Mouse (Mus musculus): Measurements from ENCODE around the gene Stambpl1. TPM values are rescaled to one million over a fixed set of nuclear protein-coding genes. Genes with fewer than 3 reads are reported as not detected.

Stambpl1 gene
- total RNA-seq, 2 experiments from 2014 or later = 22.5 to 23.4 TPM

- no peak for DNase-seq (ENCODE audit: low spot score in 2 of 2)
Observed at GRCm38 (mm10) chr19:34236049-34236448, 44.0 kb downstream of the Stambpl1 start.

GRCm38 (mm10) chr19:34237746-34238145, 45.7 kb downstream of the Stambpl1 start:
- no peak for DNase-seq (ENCODE audit: low spot score in 2 of 2)

GRCm38 (mm10) chr19:34240273-34241039, 48.4 kb downstream of the Stambpl1 start:
- DNase-seq (ENCODE audit: low spot score in 2 of 2) = no peak

DNA sequence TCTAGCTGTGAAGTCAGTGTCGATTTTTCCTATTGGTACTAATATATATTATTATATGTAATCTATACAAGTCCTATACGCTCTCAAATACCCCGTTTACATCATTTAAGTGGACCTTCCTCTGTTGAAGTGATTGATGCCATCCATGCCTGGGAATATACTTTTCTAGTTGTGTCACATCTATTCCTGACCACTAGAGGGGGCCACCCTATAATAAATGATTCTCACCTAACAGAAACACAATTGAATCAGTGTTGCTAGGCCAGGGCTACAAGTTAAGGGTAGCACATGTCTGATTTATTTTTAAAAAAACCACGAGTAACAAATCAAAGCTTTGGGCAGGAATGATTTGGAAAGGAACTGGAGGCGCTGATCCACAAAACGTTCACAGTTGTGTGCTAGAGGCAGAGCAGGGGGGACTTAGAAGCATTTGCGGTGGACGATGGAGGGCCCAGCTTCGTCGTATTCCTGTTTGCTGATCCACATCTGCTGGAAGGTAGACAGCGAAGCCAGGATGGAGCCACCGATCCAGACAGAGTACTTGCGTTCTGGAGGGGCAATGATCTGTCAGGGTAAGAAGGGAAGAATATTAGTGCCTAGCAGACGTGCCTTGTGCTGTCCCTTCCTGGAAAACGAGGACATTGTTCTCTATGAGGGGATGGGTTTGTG, 49.4 kb downstream of the Stambpl1 start:
- DNase-seq (ENCODE audit: low spot score in 2 of 2) = no peak

DNA sequence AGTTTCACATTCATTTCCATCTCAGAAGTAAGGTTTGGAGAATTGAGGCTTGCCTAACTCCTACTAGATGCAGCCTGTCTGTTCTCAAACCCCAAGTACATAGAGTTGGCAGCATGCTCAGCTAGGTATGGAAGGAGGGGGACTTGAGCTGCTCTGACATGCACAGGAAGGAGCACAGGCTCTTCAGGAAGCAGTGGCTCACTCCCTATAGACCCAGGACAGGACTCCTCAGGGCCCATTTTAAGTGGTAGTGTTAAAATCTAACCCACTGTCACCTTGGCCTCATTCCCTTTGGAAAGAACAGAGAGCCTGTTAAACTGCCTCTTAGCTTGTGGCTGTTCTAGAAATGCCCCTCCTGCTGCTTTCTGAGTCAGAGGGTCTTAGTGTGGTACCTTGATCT, 50.9 kb downstream of the Stambpl1 start:
- DNase-seq (ENCODE audit: low spot score in 2 of 2) = no peak

DNA sequence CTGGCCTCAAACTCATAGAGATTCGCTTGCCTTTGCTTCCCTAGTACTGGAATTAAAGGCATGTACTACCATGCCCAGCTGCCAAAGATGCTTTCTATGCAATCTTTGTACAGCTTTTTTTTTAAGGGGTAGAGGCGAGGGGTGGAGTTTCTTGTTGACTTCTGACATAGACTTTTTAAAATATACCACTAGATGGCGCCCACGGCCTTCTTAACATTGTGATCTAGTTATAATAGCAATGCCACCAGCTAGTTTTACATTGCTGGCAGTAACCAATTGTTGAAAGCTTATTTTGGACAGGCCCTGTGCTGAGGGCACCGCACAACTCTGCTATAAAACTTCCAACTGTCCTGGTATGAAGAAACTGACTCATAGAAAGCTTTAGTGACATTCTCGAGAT, 52.0 kb downstream of the Stambpl1 start:
- peak; percentile 36 to 55 for DNase-seq (ENCODE audit: low spot score in 2 of 2)

GRCm38 (mm10) chr19:34248558-34248957, 56.5 kb downstream of the Stambpl1 start:
- DNase-seq (ENCODE audit: low spot score in 2 of 2) = no peak

GRCm38 (mm10) chr19:34250621-34251020, 58.6 kb downstream of the Stambpl1 start:
- DNase-seq (ENCODE audit: low spot score in 2 of 2) = no peak

DNA sequence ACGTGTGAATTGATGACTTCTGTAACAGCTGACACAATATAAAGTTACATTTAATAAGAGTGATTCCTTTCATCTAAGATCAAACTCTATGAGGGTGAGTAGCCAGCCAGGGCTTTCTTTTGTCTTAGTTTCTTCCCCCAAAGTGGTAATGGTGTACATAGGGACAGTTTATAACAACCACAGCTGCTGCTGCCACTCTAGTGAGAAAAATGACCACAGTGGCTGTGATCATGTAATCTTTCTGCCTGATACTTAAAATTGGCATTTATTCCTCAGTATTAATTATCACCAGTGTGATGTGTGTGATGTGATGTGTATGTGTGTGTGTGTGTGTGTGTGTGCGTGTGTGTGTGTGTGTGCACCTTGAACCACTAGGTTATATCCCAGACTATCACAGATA, 59.9 kb downstream of the Stambpl1 start:
- no peak for DNase-seq (ENCODE audit: low spot score in 2 of 2)

DNA sequence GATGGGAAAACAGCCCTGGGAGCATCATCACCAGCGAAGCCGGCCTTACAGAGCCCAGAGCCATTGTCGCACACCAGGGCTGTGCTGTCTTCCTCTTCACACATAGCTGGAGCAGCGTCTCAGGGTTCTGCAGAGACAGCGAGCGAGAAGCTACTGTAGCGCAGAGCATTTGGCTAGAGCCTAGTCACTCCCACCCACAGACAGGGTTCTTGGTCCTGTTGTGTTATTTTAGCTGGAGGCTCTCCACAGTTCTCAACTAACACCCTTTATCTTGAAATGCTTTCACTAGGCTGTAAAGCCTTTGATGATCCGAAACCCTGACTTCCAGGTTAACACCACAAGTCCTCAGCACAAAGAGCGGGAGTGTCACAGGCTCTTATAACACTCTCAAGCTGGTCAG, 60.4 kb downstream of the Stambpl1 start:
- DNase-seq (ENCODE audit: low spot score in 2 of 2) = no peak

DNA sequence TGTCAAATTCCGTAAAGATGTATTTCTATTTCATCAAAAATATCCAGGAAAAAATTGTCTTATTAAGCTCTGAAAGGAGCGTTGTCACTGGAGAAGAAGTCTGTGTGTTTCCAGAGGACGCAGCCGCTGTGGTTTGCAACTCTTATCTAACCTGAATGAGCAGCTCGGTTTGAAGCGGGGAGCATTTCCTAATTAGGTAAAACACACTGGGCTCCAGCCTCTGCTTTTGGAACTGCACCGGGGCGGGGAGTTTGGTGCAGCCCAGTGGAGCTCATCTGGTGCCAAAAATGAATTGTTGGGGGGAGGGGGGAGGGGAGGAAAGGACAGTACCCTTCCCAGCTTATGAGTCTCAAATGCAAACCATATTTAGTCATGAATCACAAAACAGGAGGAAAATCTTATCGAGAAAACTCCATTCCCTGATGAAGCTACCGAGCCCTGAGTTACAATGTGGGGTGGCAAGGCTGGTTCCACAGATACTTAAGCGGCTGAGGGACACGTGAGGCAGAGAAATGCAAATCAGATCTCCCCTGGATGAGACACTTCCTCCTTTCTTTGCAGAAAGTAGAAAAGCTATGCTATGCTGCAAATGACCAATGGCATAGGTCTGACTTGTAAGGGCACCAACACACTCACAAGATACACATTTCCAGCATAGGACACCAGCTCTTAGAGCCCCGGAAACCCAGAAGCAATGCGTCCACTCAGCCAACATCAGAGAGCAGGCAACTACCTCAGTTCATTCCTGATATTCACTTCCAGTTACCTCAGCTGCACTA, 62.3 kb downstream of the Stambpl1 start:
- no peak for DNase-seq (ENCODE audit: low spot score in 2 of 2)

GRCm38 (mm10) chr19:34254880-34255681, 63.1 kb downstream of the Stambpl1 start, which contains the start of gene Acta2:
Gene Acta2, minus strand, starts transcription at chr19:34255590.
- no peak for DNase-seq (ENCODE audit: low spot score in 2 of 2)

DNA sequence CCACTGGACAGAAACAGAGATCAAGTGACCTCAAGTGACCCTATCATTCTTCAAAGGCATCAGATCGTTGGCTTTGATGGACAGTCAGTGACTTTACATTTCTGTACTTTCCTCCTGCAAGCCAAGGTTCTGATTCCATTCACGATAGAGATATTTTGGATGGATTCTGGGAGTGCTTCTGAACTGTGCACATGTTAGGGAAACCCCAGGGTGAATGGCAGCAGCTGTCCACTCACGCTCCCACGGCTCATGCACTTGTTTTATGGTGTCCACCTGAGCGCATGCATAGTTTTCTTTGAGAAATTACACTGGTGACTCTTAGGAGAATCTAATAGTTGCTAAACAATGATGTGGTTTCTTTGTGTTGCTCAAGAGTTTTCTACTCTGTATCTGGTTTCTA, 64.1 kb downstream of the Stambpl1 start:
- no peak for DNase-seq (ENCODE audit: low spot score in 2 of 2)

- DNase-seq (ENCODE audit: low spot score in 2 of 2) = no peak
Observed at GRCm38 (mm10) chr19:34256936-34257335, 64.9 kb downstream of the Stambpl1 start.

DNA sequence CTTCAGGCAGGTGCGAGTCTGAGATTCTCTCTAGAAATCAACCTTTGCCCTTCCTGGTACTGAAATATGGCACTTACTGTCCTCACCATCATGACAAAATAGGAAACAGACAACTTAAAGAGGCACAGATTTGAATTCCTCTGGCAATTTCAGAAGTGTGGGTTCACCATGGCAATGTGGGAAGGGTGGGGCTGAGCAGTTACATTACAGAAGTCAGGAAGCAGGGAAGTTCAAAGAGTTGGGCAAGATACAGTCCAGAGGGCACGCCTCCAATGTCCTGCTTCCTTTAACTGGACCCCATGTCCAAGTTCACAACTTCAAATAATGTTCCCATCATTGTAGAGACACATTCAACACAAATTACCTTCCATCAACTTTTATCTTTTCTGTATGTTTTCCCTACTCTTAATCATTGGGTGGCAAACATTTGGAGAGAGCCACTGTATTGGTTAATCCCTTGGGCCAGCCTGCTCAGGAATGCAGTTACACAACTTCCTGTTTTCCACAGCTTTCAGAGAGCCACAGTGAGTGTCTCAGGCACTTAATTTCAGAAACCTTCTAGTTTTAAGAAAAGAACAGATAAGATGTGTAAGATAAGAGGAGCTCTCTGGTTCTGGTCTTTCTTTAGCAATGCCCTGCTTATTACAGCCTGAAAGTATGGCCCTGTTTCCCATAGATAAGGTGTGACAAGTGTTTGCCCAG, 70.4 kb downstream of the Stambpl1 start:
- no peak for DNase-seq (ENCODE audit: low spot score in 2 of 2)

- DNase-seq (ENCODE audit: low spot score in 2 of 2) = no peak
Observed at GRCm38 (mm10) chr19:34265604-34266193, 73.7 kb downstream of the Stambpl1 start.

DNA sequence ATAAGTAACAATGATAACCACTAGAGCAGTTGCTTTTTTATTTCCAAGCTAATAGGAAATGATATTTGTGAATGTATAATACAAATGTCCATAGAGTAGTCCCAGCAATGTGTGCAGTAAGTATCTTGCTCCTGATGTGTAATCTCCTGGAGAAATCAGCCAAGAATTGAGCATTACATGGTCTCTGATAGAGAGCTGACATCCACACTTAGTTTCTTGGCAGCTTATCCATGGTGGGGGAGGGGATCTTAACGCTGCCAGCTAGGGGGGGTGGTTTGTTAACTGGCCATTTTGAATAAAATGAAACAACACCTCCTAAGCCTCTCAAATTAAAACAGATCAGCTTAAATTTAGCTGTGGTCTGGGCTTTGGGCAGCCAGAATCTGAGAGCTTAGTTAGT, 77.0 kb downstream of the Stambpl1 start:
- DNase-seq (ENCODE audit: low spot score in 2 of 2) = no peak

DNA sequence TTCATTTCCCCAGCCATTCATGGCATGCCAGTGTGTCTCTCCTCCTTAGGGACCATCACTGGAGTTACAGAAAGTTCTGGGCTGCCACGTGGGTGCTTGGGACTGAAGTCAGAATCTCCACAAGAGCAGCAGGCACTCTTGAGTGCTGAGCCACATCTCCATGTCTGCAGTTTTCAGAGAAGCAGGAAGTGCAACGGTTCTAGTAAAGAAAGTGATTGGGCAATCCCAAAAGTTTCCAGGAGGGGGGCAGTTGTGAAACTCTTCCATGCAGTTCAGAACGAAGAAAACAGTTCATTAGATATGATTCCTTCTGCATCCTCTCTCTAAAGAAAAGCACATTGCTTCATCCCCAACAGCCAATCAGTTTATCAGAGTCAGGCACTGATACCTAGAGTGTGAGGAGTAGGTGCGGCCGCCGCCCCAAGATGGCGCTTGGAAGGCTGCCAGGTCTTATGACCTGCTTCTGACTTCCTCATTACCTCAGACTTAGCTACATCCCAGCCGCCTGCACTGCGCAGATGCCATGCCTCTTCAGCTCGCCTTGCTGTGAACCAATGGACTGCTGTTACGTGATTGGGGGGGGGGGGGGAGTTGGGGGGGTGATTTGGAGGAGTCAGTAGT, 78.2 kb downstream of the Stambpl1 start:
- DNase-seq (ENCODE audit: low spot score in 2 of 2) = no peak

- no peak for DNase-seq (ENCODE audit: low spot score in 2 of 2)
Observed at GRCm38 (mm10) chr19:34270824-34271464, 78.9 kb downstream of the Stambpl1 start.

All from left cerebral cortex, adult 18-20 months (tissue).